Mouse (Mus musculus): ENCODE measurements around the gene Aadacl3.

DNA sequence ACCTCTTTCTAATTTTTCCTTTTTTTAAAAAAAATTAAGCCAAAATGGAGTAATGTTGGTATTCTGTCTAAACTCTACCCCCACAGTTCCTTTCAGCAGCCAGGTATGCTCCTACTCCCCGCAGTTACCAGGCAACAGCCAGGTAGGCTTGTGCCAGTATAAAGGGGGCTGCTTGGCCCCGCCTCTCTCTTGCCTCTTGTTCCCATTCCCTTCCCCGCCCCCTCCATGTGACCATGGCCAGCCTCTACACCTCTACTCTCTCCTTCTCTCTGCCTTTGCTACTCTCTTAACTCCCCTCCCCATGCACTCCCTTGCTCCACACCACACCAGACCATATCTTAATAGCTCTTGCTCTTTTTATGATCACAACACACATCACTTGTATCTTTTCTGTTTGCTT is 57.3 kb downstream of the Aadacl3 start:
- TF ChIP-seq GATA1 (IDR thresholded peaks at IDR 0.05; ENCODE audit: borderline replicate concordance, low read length) (no peak), CTCF (IDR thresholded peaks at IDR 0.05; ENCODE audit: low read depth, low read length) (no peak), TAL1 (conservative IDR thresholded peaks at IDR 0.05; ENCODE audit: low read depth, low read length) (no peak)
